Mouse (Mus musculus): Measurements from ENCODE around the gene Actg2. TPM values are rescaled to one million over a fixed set of nuclear protein-coding genes. Genes with fewer than 3 reads are reported as not detected.

The Actg2 gene
- polyA plus RNA-seq, 1 experiment = 316 TPM

DNA sequence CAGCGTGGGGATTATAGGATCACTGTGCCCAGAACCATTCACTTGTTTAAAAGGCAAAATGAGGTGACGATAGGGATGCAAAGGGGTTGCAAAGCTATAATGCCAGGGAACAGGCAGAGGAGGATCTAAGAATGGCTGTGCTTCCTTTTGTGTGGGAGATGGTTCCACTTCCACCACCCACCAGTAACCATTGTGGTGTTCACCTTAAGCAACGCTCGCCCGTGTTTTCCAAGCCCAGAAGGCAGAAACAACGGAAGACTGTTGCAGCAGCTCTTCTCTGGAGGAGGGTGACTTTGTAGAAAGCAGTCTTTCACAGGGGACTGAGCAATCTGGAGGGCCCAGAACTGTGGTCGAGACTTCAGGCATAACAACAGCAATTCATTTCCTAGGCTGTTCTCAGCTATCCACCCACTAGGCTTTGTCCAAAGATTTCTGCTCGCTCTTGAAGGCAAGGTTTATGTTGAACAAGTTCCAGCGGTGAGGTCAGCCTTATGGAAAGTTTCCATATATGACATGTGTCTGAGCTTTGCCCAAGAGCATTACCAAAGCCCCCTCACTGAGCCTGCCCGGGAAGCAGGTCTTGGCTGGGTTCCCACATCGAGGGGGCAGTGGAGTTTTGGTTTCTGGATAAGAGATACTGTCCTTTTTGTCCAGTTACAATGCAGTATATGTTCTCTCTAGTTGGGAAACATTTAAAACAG lies 5.8 kb upstream of the Actg2 start:
- Histone ChIP-seq H3K27me3 (ENCODE audit: control insufficient read depth, insufficient read depth, low read length) (no peaks in the 10 kb centered on the region), H3K27ac (ENCODE audit: insufficient read depth, low read depth, low read length) (peak overlapping the region; percentile 32; the same call in 1 of the 2 replicates), H3K4me3 (ENCODE audit: low read depth, low read length) (no peak overlapping the region), H3K36me3 (ENCODE audit: control insufficient read depth, insufficient read depth, low read length) (peaks cover 22% of the 10 kb centered on the region), H3K4me1 (ENCODE audit: control insufficient read depth, insufficient read depth, insufficient read length, low read length) (no peaks in the 10 kb centered on the region)
- WGBS = 71% methylated on average over 11 of the region's 11 CpGs
- no peak for TF ChIP-seq CTCF (IDR thresholded peaks at IDR 0.05; ENCODE audit: extremely low read depth, insufficient read length, insufficient replicate concordance, low read depth, low read length)
- no peak for TF ChIP-seq POLR2A (IDR thresholded peaks at IDR 0.05; ENCODE audit: low read depth, low read length)

DNA sequence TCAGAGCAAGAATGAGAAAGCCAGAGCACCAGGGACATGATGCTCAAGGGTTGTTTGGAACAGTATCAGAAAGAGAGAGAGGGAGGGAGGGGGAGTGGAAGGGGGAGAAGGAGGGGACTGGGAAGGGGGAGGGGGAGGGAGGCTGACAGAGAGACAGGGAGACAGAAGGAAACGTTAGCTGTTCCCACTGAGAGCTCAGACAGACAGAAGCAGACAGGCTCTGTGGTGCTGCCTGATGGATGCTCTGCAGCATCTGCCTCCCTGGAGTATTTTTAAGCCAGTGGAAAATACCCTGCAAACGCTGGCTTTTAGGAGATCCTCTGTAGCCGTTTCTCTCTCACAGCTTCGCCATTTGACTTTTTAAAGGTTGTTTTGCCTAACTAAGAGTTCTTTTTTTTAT lies 4.0 kb upstream of the Actg2 start:
- TF ChIP-seq CTCF (IDR thresholded peaks at IDR 0.05; ENCODE audit: extremely low read depth, insufficient read length, insufficient replicate concordance, low read depth, low read length) (no peak), POLR2A (IDR thresholded peaks at IDR 0.05; ENCODE audit: low read depth, low read length) (no peak)
- H3K36me3 ChIP-seq (ENCODE audit: control insufficient read depth, insufficient read depth, low read length) = peaks cover 9% of the 10 kb centered on the region
- 47% methylated on average over 4 of the region's 4 CpGs for WGBS
- H3K27ac ChIP-seq (ENCODE audit: insufficient read depth, low read depth, low read length) = no peak overlapping the region
- H3K4me3 ChIP-seq (ENCODE audit: low read depth, low read length) = no peak overlapping the region
- no peaks in the 10 kb centered on the region for H3K4me1 ChIP-seq (ENCODE audit: control insufficient read depth, insufficient read depth, insufficient read length, low read length)
- no peaks in the 10 kb centered on the region for H3K27me3 ChIP-seq (ENCODE audit: control insufficient read depth, insufficient read depth, low read length)

DNA sequence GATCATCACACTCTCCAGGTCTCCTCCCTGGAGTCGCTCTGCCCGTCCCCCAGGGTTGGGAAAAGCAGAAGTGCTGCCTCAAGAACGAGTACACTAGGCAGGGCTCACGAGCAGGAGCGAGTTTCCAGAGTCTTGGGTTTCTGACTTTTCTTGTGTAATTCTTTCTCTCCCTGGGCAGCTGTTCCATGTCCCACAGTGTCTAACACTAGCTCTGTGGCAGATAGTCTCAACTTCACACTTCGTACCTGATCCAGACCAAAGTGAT lies 662 bp upstream of the Actg2 start:
- 64% methylated on average over 6 of the region's 6 CpGs for WGBS
- H3K36me3 ChIP-seq (ENCODE audit: control insufficient read depth, insufficient read depth, low read length) = no peaks in the 10 kb centered on the region
- TF ChIP-seq CTCF (IDR thresholded peaks at IDR 0.05; ENCODE audit: extremely low read depth, insufficient read length, insufficient replicate concordance, low read depth, low read length) (no peak), POLR2A (IDR thresholded peaks at IDR 0.05; ENCODE audit: low read depth, low read length) (no peak)
- no peaks in the 10 kb centered on the region for H3K27me3 ChIP-seq (ENCODE audit: control insufficient read depth, insufficient read depth, low read length)
- peak overlapping the region; percentile 66 for H3K27ac ChIP-seq (ENCODE audit: insufficient read depth, low read depth, low read length)
- H3K4me3 ChIP-seq (ENCODE audit: low read depth, low read length) = no peak overlapping the region
- peaks cover 3% of the 10 kb centered on the region; the same call in 1 of the 2 replicates for H3K4me1 ChIP-seq (ENCODE audit: control insufficient read depth, insufficient read depth, insufficient read length, low read length)

DNA sequence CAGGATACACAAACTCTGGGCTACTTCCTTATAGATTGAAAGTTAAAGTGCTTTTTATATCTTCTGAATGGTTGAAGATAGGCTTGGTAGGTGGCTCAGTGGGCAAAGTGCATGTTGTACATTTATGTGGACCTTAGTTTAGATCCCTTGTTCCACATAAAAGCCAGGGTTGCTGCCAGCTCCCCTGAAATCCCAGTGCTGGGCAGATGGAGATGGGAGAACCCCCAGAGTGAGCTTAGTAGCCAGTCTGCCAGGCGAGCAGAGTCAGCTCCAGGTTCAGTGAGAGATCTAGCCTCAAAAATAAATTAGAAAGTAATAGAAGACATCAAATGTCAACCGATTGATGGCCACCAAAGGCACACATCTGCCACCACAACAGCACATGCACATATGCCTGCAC lies 3.5 kb downstream of the Actg2 start:
- H3K4me3 ChIP-seq (ENCODE audit: low read depth, low read length) = no peak overlapping the region
- H3K4me1 ChIP-seq (ENCODE audit: control insufficient read depth, insufficient read depth, insufficient read length, low read length) = peaks cover 3% of the 10 kb centered on the region; the same call in 1 of the 2 replicates
- H3K27ac ChIP-seq (ENCODE audit: insufficient read depth, low read depth, low read length) = no peak overlapping the region
- no peaks in the 10 kb centered on the region for H3K27me3 ChIP-seq (ENCODE audit: control insufficient read depth, insufficient read depth, low read length)
- 64% methylated on average over 2 of the region's 2 CpGs for WGBS
- H3K36me3 ChIP-seq (ENCODE audit: control insufficient read depth, insufficient read depth, low read length) = no peaks in the 10 kb centered on the region
- TF ChIP-seq CTCF (IDR thresholded peaks at IDR 0.05; ENCODE audit: extremely low read depth, insufficient read length, insufficient replicate concordance, low read depth, low read length) = no peak
- TF ChIP-seq POLR2A (IDR thresholded peaks at IDR 0.05; ENCODE audit: low read depth, low read length) = no peak

DNA sequence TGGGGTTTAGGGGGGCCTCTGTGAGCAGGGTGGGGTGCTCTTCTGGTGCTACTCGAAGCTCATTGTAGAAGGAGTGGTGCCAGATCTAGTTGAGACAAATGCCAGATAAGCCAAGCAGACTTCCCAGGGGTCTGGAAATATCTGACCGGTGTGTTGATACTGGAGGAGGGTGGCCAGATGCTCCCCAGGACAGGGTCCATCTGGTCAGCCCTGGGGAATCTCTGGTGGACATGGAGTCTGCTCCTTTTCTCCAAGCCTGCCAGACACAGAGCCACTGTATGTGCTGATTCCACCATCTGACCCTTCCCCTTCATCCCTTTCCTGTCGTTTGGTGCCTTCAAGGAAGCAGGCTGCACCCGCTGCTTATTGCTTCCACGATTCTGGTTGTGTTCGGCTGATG lies 12.9 kb downstream of the Actg2 start:
- 34% methylated on average over 6 of the region's 6 CpGs for WGBS
- TF ChIP-seq CTCF (IDR thresholded peaks at IDR 0.05; ENCODE audit: extremely low read depth, insufficient read length, insufficient replicate concordance, low read depth, low read length) (no peak), POLR2A (IDR thresholded peaks at IDR 0.05; ENCODE audit: low read depth, low read length) (no peak)

DNA sequence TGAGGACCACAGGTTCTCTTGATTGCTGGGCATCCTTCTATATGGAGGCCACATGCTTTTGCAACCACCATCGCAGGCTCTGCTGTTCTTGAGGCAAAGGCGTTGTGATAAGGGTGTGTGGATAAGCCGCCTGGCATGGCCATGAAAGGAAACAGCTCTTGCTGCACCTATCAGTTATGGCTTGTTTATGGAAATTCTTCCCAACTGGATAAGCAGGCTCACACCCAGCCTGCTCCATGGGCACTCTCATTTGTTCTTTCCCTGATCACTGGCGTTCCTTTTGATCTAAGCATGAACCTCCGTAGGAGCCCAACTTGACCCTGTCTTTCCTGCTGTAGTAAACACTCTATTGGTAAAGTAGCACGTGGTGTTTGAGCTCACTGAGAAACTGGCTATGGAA lies 14.3 kb downstream of the Actg2 start:
- Histone ChIP-seq H3K4me1 (ENCODE audit: control insufficient read depth, insufficient read depth, insufficient read length, low read length) (no peaks in the 10 kb centered on the region; the same call in 1 of the 2 replicates), H3K4me3 (ENCODE audit: low read depth, low read length) (no peak overlapping the region), H3K27me3 (ENCODE audit: control insufficient read depth, insufficient read depth, low read length) (no peaks in the 10 kb centered on the region), H3K36me3 (ENCODE audit: control insufficient read depth, insufficient read depth, low read length) (no peaks in the 10 kb centered on the region), H3K27ac (ENCODE audit: insufficient read depth, low read depth, low read length) (no peak overlapping the region)
- TF ChIP-seq POLR2A (IDR thresholded peaks at IDR 0.05; ENCODE audit: low read depth, low read length) (no peak), CTCF (IDR thresholded peaks at IDR 0.05; ENCODE audit: extremely low read depth, insufficient read length, insufficient replicate concordance, low read depth, low read length) (no peak)
- 21% methylated on average over 6 of the region's 6 CpGs for WGBS

More for the DNA sequence above, 12.9 kb downstream of the Actg2 start:
- Histone ChIP-seq H3K27me3 (ENCODE audit: control insufficient read depth, insufficient read depth, low read length) (no peaks in the 10 kb centered on the region), H3K27ac (ENCODE audit: insufficient read depth, low read depth, low read length) (no peak overlapping the region), H3K4me3 (ENCODE audit: low read depth, low read length) (no peak overlapping the region), H3K4me1 (ENCODE audit: control insufficient read depth, insufficient read depth, insufficient read length, low read length) (no peaks in the 10 kb centered on the region; the same call in 1 of the 2 replicates), H3K36me3 (ENCODE audit: control insufficient read depth, insufficient read depth, low read length) (no peaks in the 10 kb centered on the region)

DNA sequence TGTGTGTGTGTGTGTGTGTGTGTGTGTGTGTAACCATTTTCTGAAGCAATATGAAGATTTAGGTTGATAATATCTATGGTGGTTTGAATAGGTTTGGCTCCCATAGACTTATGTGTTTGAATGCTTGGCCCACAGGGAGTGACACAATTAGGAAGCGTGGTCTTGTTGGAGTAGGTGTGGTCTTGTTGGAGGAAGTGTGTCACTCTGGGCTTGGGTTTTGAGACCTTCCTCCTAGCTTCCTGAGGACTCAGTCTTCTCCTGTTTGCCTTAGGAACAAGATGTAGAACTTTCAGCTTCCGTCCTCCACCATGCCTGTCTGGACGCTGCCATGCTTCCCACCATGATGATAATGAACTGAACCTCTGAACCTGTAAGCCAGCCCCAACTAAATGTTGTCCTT lies 17.4 kb downstream of the Actg2 start:
- no peak overlapping the region for H3K27ac ChIP-seq (ENCODE audit: insufficient read depth, low read depth, low read length)
- H3K27me3 ChIP-seq (ENCODE audit: control insufficient read depth, insufficient read depth, low read length) = no peaks in the 10 kb centered on the region
- no peak overlapping the region for H3K4me3 ChIP-seq (ENCODE audit: low read depth, low read length)
- no peaks in the 10 kb centered on the region for H3K36me3 ChIP-seq (ENCODE audit: control insufficient read depth, insufficient read depth, low read length)
- no peaks in the 10 kb centered on the region; the same call in 1 of the 2 replicates for H3K4me1 ChIP-seq (ENCODE audit: control insufficient read depth, insufficient read depth, insufficient read length, low read length)
- TF ChIP-seq CTCF (IDR thresholded peaks at IDR 0.05; ENCODE audit: extremely low read depth, insufficient read length, insufficient replicate concordance, low read depth, low read length) (no peak), POLR2A (IDR thresholded peaks at IDR 0.05; ENCODE audit: low read depth, low read length) (no peak)
- 75% methylated on average over 3 of the region's 3 CpGs for WGBS
